Mouse (Mus musculus): Measurements from ENCODE around the gene Mavs.
A peak's percentile ranks its signal among the peaks of the same experiment; 100 is the strongest.

The Mavs gene

GRCm38 (mm10) chr2:131261481-131262212, 27.8 kb downstream of the Mavs start:
- DNase-seq (ENCODE audit: low spot score in 2 of 2): peak in 1 of 2 experiments; percentile 64

DNA sequence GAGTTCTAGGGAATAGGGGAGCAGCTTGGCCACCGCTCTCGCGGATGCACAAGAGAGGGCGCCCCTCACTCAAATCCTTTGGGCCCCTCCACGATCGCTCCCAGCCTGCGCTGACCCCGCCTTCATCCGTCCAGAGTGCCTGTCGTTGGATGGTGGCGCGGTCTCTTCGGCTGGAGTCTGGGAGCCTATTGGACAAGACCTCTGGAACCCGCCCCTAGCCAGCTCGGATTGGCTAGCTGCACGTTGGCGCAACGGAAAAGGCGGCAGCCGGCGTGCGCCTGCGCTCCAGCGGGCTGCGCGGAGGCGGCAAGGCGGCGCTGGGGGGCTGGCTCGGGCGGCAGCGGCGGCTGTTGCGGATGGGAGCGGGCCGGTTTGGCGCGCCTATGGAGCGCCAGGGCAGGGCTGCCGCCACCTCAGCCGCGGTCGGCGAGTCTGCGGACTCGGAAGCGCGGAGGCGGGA, 28.4 kb downstream of the Mavs start, which contains the start of gene Pank2:
Gene Pank2 (plus strand): TSS at position 283 of the 460 bp plus-strand sequence.
- peak; percentile 98 for DNase-seq (ENCODE audit: low spot score in 2 of 2)

DNA sequence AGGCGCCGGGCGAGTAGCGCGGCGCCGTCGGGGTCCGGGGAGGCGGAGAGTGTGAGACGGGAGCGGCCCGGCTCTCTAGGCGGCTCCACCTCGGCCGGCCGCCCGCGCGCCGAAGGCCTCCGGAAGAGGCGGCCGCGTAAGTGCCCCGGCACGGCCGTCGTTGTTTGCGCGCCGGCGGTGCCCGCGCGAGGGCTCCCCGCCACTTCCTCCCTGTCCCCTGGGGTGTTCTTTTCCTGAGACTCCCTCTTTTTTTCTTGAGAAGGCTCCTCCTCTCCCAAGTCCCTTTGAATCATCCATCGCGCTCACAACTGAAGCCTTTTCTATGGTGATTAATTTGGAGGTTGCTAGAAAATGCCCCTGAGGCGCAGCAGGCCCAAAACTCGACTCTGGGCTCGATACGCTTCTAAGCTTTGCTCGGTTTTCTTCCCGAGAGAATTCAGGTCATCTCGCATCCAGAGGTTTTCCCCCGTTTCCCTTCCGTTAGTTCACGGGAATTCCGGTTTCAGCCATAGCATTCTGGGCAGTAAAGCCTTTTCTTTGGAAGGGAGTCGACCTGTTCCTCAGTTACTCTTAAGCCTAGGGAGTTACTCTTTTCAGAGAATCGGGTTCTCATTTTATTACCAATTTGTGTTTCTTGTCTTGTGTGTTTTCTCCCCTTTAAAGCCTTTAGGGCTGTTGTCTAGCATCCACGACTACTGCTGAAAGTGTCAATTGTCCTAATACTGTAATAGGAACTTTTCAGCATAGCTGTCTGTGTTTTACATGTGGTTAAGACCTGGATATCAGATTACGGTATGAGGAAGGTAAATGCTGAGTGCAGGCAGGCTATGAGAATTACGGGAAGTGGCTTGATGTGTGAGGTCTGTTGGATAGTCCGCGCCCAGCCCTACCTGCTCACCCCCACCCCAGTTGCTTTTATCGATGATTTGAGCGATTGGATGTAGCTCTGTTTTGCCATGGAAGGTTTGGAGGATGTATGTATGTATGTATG, 29.1 kb downstream of the Mavs start:
- no peak for DNase-seq (ENCODE audit: low spot score in 2 of 2)

GRCm38 (mm10) chr2:131264027-131264426, 30.2 kb downstream of the Mavs start:
- DNase-seq (ENCODE audit: low spot score in 2 of 2): no peak

DNA sequence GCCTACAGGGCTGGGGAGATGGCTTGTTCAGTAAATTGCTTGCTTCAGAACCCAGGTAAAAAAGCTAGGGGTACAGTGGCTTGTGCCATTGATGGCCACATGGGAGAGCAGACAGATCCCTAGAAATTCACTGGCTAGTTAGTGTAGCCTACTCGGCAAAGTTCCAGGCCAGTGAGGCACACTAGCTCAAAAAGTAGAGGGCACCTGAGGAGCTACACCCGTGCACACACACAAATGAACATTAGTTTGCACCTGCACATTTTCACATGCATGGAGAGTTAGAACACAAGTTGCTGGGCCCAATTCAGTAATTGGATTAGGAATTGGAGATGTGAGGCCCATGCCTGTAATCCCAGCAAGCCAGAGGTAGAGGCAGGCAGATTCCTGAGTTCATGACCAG, 31.2 kb downstream of the Mavs start:
- DNase-seq (ENCODE audit: low spot score in 2 of 2): no peak

DNA sequence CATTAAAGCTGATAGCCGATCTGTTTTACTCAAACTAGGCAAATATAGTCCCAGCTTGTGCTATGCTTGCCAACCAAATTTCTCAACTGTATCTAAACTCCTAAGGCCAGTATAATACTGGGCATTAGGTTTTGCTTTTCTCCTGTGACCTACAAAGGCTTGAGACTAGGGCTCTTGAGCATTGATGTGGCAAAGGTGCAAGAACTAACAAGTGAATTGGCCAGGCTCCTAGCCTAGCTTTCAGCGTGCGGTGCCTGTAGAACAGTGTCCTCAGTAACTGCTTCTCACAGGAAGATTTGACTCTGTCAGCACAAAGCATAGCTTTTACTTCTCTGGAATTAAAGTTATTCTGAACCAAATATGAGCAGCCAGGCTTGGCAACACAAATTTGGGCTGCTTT, 41.6 kb downstream of the Mavs start:
- DNase-seq (ENCODE audit: low spot score in 2 of 2): no peak

DNA sequence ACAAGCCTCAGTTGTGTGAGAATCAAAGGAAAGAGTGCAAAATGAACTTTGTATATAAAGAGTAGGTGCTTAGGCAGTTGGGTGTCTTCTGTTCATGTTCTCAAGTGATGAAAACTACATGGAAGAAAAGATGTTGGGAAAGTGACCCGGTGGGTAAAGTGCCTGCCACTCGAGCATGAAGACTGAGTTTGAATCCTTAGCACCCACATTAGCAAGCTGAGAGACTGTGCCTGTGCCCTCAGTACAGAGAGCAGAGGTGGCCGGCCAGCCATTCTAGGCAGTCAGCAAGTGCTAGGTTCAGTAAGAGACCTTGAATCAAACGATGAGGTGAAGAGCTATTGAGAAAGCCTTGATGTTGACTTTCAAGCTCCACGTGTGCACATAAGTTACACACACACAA, 42.9 kb downstream of the Mavs start:
- no peak for DNase-seq (ENCODE audit: low spot score in 2 of 2)

GRCm38 (mm10) chr2:131281596-131281995, 47.7 kb downstream of the Mavs start:
- no peak for DNase-seq (ENCODE audit: low spot score in 2 of 2)

DNA sequence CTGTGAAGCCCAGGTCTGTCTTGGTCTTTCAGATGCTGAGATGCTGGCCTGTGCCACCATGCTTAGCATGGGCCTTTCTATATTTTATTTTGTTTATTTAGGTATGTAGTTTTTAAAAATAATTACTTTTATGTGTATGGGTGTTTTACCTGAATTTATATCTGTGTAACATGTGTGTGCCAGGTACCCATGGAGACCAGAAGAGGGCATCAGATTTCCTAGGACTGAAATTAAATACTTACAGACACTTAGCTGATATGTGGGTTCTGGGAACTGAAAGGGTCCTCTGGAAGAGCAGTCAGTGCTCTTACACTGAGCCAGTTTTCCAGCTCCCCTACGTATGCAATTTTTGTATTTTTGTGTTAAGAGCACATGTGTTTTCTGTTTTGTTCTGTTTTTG, 52.4 kb downstream of the Mavs start:
- DNase-seq (ENCODE audit: low spot score in 2 of 2): no peak

DNA sequence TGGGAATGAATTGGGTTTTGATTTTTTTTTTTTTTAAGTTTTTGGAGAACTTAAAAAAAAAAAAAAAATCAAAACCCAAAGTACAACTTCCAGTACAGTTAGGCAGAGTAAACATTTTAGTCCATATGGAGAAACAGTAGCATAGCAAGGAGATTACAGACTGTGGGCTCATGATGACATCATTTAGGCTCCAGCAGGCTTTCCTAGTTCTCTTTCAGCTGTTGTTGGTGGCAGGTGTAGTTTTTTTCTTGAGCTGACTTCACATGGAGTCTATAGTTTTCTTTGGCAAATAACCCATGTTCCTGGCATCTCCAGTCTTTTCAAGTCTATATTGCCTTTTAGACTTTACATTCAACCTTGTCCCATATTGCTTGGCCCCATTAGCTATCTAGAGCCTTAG, 56.8 kb downstream of the Mavs start:
- no peak for DNase-seq (ENCODE audit: low spot score in 2 of 2)

DNA sequence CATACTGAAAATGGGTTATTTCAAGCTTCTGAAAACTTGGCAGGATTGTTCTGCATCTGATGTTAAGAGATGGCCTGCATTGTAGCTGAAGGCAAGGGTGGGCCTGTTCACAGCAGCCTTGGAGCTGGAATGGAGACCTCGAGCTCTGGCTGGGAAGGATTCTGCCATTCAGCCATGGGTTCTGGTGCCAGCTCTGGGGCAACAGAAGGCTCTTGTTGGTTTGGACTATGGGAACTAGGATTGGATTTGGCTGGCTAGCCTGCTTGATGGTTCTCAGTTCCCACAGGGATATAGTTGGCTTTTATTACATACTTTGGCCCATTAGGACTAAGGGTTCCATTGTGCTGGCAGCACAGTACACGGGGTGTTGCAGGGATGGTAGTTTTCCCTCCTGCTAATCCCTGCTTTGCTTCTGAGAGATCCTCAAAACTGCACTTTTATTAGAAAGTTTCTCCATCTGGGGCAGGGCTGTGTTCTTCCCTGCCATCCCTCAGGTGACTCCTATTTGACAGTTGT, 62.9 kb downstream of the Mavs start:
- DNase-seq (ENCODE audit: low spot score in 2 of 2): no peak
